Mouse (Mus musculus) liver, embryonic 14.5 days (tissue): ENCODE measurements at regions not wholly inside any gene's neighbourhood (a gene's known extent, or its start where the extent isn't known, plus 50 kb on each side); places are given as distances from the start of the nearest gene placed in this dataset.

Experiments used
- CTCF ChIP-seq: IDR thresholded peaks from 2 replicates; pipeline ENCODE4 v1.5.1; 2016; ENCODE audit warnings: antibody characterized with exemption, low read depth, control low read depth
- EP300 ChIP-seq: IDR thresholded peaks from 2 replicates; pipeline ENCODE4 v1.6.1; 2016; ENCODE audit warnings: antibody characterized with exemption, low read depth

DNA sequence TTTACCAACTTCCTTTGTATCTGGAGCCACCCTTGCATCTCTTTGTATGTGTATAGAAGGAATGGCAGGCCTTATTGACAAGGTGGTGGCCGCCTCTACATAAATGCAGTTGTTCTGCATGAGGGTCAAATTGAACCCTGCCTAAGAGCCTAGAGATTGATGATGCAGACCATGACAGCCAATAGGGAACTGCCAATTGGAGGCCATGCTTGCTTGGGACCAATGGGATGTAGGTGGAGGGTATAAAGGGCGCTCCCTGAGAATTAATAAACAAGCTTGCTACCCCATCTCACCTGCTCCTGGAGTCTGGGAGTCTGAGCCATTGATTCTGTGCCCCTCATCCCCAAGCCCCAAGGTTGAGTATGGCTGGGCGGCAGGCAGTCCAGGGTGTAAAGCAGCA lies 294.7 kb downstream of the Rps24 start:
- no peak for TF ChIP-seq CTCF
- no peak for TF ChIP-seq EP300
